Mouse (Mus musculus): ENCODE measurements around the gene Ces1f.

DNA sequence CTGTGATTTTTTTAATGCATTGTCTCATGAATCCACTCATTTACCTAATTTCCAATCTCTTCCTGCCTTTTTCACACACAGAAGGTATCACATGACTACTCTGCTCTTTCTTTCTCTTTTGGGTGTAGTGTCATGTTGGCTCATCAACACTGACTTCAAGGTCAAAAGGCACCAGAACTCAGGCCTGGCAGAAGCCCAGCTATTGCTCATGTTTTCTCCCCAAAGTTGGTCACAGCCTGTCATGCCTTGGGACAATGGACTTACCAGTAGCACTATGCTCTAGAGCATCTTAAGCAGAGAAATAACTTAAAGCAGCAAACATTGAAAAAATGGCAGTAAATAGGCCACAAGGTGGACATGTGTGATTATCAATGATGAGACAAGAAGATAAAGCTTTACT is 68.5 kb downstream of the Ces1f start:
- no peak for TF ChIP-seq CTCF (conservative IDR thresholded peaks at IDR 0.05; ENCODE audit: low read length)
- TF ChIP-seq POU5F1 (IDR thresholded peaks at IDR 0.05; ENCODE audit: borderline replicate concordance, low read length), result no peak
- no peak for TF ChIP-seq NANOG (IDR thresholded peaks at IDR 0.05; ENCODE audit: borderline replicate concordance, low read length)

Measured in E14TG2a.4 (cell line).